Mouse (Mus musculus) spleen, postnatal 0 days (tissue): ENCODE measurements around the gene Larp4. TPM values are rescaled to one million over a fixed set of nuclear protein-coding genes. Genes with fewer than 3 reads are reported as not detected.

Source experiments
- polyA plus RNA-seq: library from polyadenylated mRNA; unstranded; fragments of >200 nt; fragmentation: Nextera tagmentation; extraction: Ambion mirVana; gene quantifications from 2 replicates; pipeline ENCODE4 v1.2.1, GENCODE M21; 2015

The Larp4 gene
- 17.3 and 19.3 TPM in 2 replicates for polyA plus RNA-seq

DNA sequence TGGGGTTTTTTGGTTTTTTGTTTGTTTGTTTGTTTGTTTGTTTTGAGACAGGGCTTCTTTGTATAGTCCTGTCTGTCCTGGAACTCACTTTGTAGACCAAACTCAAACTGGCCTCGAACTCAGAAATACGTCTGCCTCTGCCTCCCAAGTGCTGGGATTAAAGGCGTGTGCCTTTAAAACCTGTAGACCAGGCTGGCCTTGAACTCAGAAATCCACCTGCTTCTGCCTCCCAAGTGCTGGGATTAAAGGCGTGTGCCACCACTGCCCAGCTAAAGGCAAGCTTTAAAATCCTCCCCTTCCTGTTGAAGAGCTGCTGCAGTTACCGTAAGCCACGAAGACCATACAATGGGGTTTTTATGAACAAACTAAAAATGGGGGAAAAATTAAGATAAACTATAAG lies at the start of gene Larp4:
TSS of gene Larp4 (plus strand) at position 301 of the 400 bp plus-strand sequence.

DNA sequence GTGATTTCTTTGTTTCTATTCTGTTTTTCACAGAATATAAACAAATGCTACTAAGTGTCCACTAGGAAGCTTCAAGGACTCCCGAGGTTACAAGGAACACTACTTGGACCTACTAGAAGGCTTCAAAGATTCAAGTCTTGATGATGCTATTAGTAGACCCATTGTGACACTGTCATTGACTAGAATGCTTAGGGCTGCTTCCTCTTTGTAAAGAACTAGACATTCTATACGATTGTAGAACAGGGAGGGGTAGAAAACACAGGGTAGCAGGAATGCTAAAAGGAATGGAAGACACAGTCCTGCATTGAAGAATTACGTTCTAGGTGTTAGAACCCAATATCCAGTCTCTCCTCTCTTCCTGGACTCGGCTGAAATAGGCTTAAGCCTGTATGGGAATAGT lies 2.9 kb upstream of the Larp4 start, which contains the start of gene Fam186a:
TSS of gene Fam186a (minus strand) at position 101 of the 400 bp plus-strand sequence.

DNA sequence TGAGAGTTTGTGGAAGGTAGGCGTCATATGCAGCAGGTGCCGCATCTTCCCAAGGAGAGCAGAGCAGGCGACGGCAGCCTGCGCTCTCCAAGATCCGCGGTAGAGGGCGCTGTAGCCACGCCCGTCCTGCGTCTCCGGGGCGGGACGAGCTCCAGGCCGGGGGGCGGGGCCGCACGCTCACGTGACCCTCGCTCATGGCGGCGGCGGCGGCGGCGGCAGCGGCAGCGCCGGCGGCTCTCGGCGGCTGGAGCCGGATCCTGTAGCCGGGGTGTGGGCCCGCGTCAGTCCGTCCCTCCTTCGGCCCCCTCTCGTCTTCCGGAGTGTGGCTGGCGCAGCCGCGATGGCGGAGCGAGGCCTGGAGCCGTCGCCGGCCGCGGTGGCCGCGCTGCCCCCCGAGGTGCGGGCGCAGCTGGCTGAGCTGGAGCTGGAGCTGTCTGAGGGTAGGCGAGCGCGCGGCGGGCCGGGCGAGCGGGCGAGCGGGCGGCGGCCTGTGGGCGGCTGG lies 68.7 kb downstream of the Larp4 start, which contains the start of gene Dip2b:
TSS of gene Dip2b (plus strand) at position 195 of the 502 bp plus-strand sequence.

Other genes starting within 250 kb of the Larp4 start
- gene Cox14, start 244.4 kb upstream of the Larp4 start, polyA plus RNA-seq = 115 and 136 TPM in 2 replicates
- 15.5 and 20.6 TPM in 2 replicates for gene Cers5, start 197.2 kb upstream of the Larp4 start, polyA plus RNA-seq
- gene Lima1, start 94.6 kb upstream of the Larp4 start, polyA plus RNA-seq = 8.8 and 11.4 TPM in 2 replicates
- gene Fam186a, start 3.0 kb upstream of the Larp4 start, polyA plus RNA-seq = not detected in 2 replicates
- gene Dip2b, start 68.6 kb downstream of the Larp4 start, polyA plus RNA-seq = 4.3 and 6.2 TPM in 2 replicates